In the genomic region with DNA sequence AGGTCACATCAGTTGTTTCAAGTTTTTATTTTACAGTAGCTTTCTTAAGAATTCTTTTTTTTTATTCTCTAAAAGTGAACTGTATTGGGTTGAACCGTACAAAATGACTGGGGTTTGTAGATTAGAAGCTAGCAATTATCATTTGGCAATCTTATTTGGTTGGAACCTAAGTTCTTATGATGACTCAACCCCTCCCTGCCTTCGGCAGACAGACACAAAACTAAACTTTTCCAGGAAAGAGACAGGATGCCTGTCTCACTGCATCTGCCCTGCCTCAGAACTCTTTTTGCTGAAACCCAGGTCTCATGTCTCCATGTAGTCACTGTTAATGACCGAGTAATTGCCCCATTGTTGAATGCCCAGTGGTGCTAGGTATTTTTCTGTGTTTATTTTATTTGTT, we compare ENCODE assay signal across 13 mouse cellular contexts.
"Had no signal": no experiment of that assay in that cellular context is flagged by ENCODE, and none has a peak within 500 bp of the region (broad histone marks: within the 10 kb centered on the region; RNA-seq: fewer than 3 reads in every experiment).

No protein-coding gene starts in this region.

- DNase-seq: kidney, adult 8-10 months; kidney, postnatal 10 days; kidney, postnatal 36 days; liver; lung, adult 18-20 months; lung, postnatal 14 days; lung, postnatal 4 days; midbrain, embryonic 14.5 days; right cerebral cortex, postnatal 25 days; spleen, adult 18-20 months; thymus, adult 18-20 months; thymus, postnatal 36 days had no signal

- ATAC-seq: liver, embryonic 12.5 days had no signal
